Comparison of ENCODE assay signal across 9 mouse cellular contexts in the genomic region with DNA sequence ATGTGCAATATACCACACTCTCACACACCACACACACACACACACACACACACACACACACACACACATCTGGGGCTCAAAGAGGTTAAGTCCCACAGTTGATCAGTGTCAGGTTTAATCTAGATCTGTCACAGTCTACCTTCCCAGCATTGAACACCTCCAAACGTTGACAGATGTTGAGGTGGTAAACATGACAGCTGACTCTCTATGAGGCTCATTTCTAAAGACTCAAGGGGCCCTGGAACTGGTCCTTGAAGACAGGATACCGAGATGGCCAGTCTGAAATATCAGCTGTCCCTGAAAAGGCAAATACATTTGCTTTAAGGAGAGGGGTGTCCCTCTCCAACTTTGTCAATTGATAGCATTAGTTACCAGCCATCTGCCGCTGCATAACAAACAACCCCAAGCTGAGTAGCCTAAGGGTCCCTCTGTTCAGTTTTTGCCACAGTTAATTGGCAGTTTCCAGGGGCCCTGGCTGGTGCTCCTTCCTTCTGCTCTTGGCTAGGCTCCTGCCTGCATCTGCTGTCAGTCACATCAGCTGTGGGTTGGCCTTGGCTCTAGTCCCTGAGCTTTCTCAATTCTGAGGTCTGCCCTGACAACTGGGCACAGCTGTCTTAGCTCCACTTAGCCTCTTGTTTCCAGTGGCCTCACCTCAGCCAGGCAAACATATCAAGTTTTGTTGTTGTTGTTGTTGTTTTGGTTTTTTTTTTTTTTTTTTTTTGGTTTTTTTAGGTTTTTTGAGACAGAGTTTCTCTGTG.
A peak's percentile ranks its signal among the peaks of the same experiment; 100 is the strongest.
DNase-seq lines count a peak whose midpoint lies in the region; ATAC-seq and TF ChIP-seq lines count a peak whose summit lies in the region.
"Had no signal": no experiment of that assay in that cellular context is flagged by ENCODE, and none has a peak within 500 bp of the region (broad histone marks: within the 10 kb centered on the region; RNA-seq: fewer than 3 reads in every experiment).

No protein-coding gene starts in this region.

- peaks cover 12% of the 10 kb centered on the region for H3K4me1 ChIP-seq in kidney, embryonic 14.5 days (ENCODE audit: control insufficient read depth, insufficient read depth, low read length)
- H3K4me1 ChIP-seq in forebrain, embryonic 12.5 days: peaks cover 11% of the 10 kb centered on the region
- peaks cover 9% of the 10 kb centered on the region; the same call in 1 of the 2 replicates for H3K4me1 ChIP-seq in lung, postnatal 0 days (ENCODE audit: insufficient read depth, low read depth, low read length)

- H3K36me3 ChIP-seq in kidney, embryonic 14.5 days (ENCODE audit: control insufficient read depth, insufficient read depth, low read length): no peaks in the 10 kb centered on the region
- no peaks in the 10 kb centered on the region for H3K36me3 ChIP-seq in forebrain, embryonic 12.5 days (replicated peaks)
- H3K36me3 ChIP-seq in lung, postnatal 0 days (ENCODE audit: insufficient read depth, low read length): no peaks in the 10 kb centered on the region
- H3K36me3 ChIP-seq: neural tube, embryonic 12.5 days had no signal

- H3K27me3 ChIP-seq in kidney, embryonic 14.5 days (ENCODE audit: control insufficient read depth, insufficient read depth, low read length): no peaks in the 10 kb centered on the region
- H3K27me3 ChIP-seq in forebrain, embryonic 12.5 days: no peaks in the 10 kb centered on the region
- H3K27me3 ChIP-seq in lung, postnatal 0 days (replicated peaks; ENCODE audit: insufficient read depth, low read length): no peaks in the 10 kb centered on the region
- H3K27me3 ChIP-seq: neural tube, embryonic 12.5 days had no signal

- no peak; the same call in 1 of the 2 replicates for TF ChIP-seq EP300 in lung, postnatal 0 days (IDR thresholded peaks at IDR 0.05)

- TF ChIP-seq CTCF in lung, postnatal 0 days (IDR thresholded peaks at IDR 0.05): no peak
- TF ChIP-seq CTCF in left cerebral cortex, adult 2 months (IDR thresholded peaks at IDR 0.05): no peak

- 71% methylated on average over 3 of the region's 3 CpGs for WGBS in kidney, embryonic 14.5 days
- WGBS in forebrain, embryonic 12.5 days: 52% methylated on average over 3 of the region's 3 CpGs
- 49% methylated on average over 3 of the region's 3 CpGs for WGBS in lung, postnatal 0 days

- H3K4me3 ChIP-seq in kidney, embryonic 14.5 days (ENCODE audit: low read length): no peak overlapping the region
- H3K4me3 ChIP-seq in forebrain, embryonic 12.5 days (replicated peaks): no peak overlapping the region
- H3K4me3 ChIP-seq in lung, postnatal 0 days (ENCODE audit: low read depth, low read length): no peak overlapping the region
- no peak overlapping the region for H3K4me3 ChIP-seq in left cerebral cortex, adult 2 months
- H3K4me3 ChIP-seq: neural tube, embryonic 12.5 days had no signal

- H3K4me2 ChIP-seq in kidney, embryonic 14.5 days (replicated peaks; ENCODE audit: low read depth, low read length): no peak overlapping the region
- H3K4me2 ChIP-seq in forebrain, embryonic 12.5 days: no peak overlapping the region
- H3K4me2 ChIP-seq in lung, postnatal 0 days (replicated peaks; ENCODE audit: low read depth, low read length): no peak overlapping the region
- H3K4me2 ChIP-seq: neural tube, embryonic 12.5 days had no signal

- no peak overlapping the region for H3K27ac ChIP-seq in kidney, embryonic 14.5 days (ENCODE audit: low read depth, low read length)
- peak overlapping the region; percentile 31 for H3K27ac ChIP-seq in forebrain, embryonic 12.5 days
- H3K27ac ChIP-seq in lung, postnatal 0 days (ENCODE audit: low read length): no peak overlapping the region
- no peak overlapping the region for H3K27ac ChIP-seq in left cerebral cortex, adult 2 months
- H3K27ac ChIP-seq: neural tube, embryonic 12.5 days had no signal

- H3K9me3 ChIP-seq in kidney, embryonic 14.5 days (ENCODE audit: control insufficient read depth, low read length): no peaks in the 10 kb centered on the region
- no peaks in the 10 kb centered on the region for H3K9me3 ChIP-seq in forebrain, embryonic 12.5 days
- no peaks in the 10 kb centered on the region for H3K9me3 ChIP-seq in lung, postnatal 0 days (ENCODE audit: low read length)
- H3K9me3 ChIP-seq: neural tube, embryonic 12.5 days had no signal

- intact Hi-C loops in left cerebral cortex, adult 2 months (cut with DNase I): loop anchor here (5.0 kb wide), 1 partner anchor 78 kb away; no protein-coding TSS in a partner anchor

- peak; percentile 15 for DNase-seq in kidney, adult 9 months
- peak; percentile 44 for DNase-seq in MEL-GATA-1-ER (ENCODE audit: extremely low read depth, low read depth)
- peak; percentile 55 for DNase-seq in lung, postnatal 0 days (ENCODE audit: low spot score)
- no peak for DNase-seq in left cerebral cortex, adult 9 months (ENCODE audit: low spot score in 2 of 2)
- no peak for DNase-seq in left cerebral cortex, adult 2 months (ENCODE audit: extremely low spot score in 1 of 2, low spot score in 2 of 2)

- no peak overlapping the region for H3K9ac ChIP-seq in kidney, embryonic 14.5 days (ENCODE audit: low read depth, low read length)
- H3K9ac ChIP-seq in forebrain, embryonic 12.5 days: no peak overlapping the region
- no peak overlapping the region for H3K9ac ChIP-seq in lung, postnatal 0 days (replicated peaks; ENCODE audit: low read depth)
- H3K9ac ChIP-seq: neural tube, embryonic 12.5 days had no signal

- ATAC-seq in kidney, embryonic 14.5 days (ENCODE audit: low FRiP score, low TSS enrichment): no peak
- peak; percentile 68; the same call in 1 of the 2 replicates for ATAC-seq in forebrain, embryonic 12.5 days (ENCODE audit: low FRiP score)
- ATAC-seq in lung, postnatal 0 days: peak; percentile 62
- ATAC-seq in CD4-positive, CD25-positive, alpha-beta regulatory T cell, adult 4 months: no peak

Comparison
In these comparisons a context has a peak if more than half of its experiments do, and no peak if none do; other contexts are left out.
1. DNase-seq: peak in kidney, adult 9 months (single experiment), MEL-GATA-1-ER (single experiment) and lung, postnatal 0 days (single experiment); none in left cerebral cortex, adult 9 months (0 of 2) and left cerebral cortex, adult 2 months (0 of 2).
2. ATAC-seq: peak in forebrain, embryonic 12.5 days (single experiment) and lung, postnatal 0 days (single experiment); none in kidney, embryonic 14.5 days (single experiment) and CD4-positive, CD25-positive, alpha-beta regulatory T cell, adult 4 months (single experiment).